Mouse (Mus musculus) CH12.LX (cell line): ENCODE data around the gene Fkbp9. TPM values are rescaled to one million over a fixed set of nuclear protein-coding genes. Genes with fewer than 3 reads are reported as not detected.

Experiments
- DNase-seq: peaks from one replicate; pipeline ENCODE4 v3.0.0-alpha.2; 2013; ENCODE audit errors: extremely low read depth
- H3K27ac ChIP-seq: 2 replicates; pipeline ENCODE4 v1.5.1; 2012; ENCODE audit warnings: low read depth, mild to moderate bottlenecking, control low read depth, moderate library complexity; ENCODE audit not compliant: insufficient read depth
- H3K27me3 ChIP-seq: replicated peaks from 2 replicates; pipeline ENCODE3; 2012; ENCODE audit warnings: inconsistent platforms
- H3K36me3 ChIP-seq, 2 experiments: replicated peaks in 1 of 2; 2 replicates each; pipeline versions ENCODE3 to v1.6.1; 2012; ENCODE audit warnings: inconsistent platforms in 1 of 2, low read length in 1 of 2, mild to moderate bottlenecking in 1 of 2, mixed read lengths in 1 of 2, moderate library complexity in 1 of 2; ENCODE audit not compliant: control insufficient read depth in 1 of 2, insufficient read depth in 1 of 2
- H3K4me1 ChIP-seq, 2 experiments: 2 replicates each; pipeline ENCODE4 v1.6.1; 2012; ENCODE audit warnings: inconsistent platforms in 1 of 2, moderate library complexity in 1 of 2; ENCODE audit not compliant: insufficient read depth in 2 of 2, control insufficient read depth in 1 of 2
- H3K4me2 ChIP-seq: 2 replicates; pipeline ENCODE4 v1.6.1; 2012; ENCODE audit warnings: low read depth, mild to moderate bottlenecking, control low read depth; ENCODE audit not compliant: poor library complexity, insufficient read depth, severe bottlenecking
- H3K4me3 ChIP-seq, 3 experiments: fragments of 150-350 bp in 1 of 3; sonication (generic) in 1 of 3; replicated peaks in 1 of 3; 2 replicates each; pipeline versions ENCODE3 to v1.5.1; 2011 to 2012; ENCODE audit warnings: low read depth in 2 of 3, low read length in 2 of 3, mild to moderate bottlenecking in 2 of 3, moderate library complexity in 2 of 3, control low read depth in 1 of 3, improper control_type of control experiment in 1 of 3, inconsistent platforms in 1 of 3, mixed read lengths in 1 of 3; ENCODE audit not compliant: poor library complexity in 1 of 3
- H3K79me2 ChIP-seq: replicated peaks from 2 replicates; pipeline ENCODE4 v1.6.1; 2012; ENCODE audit warnings: mild to moderate bottlenecking, moderate library complexity; ENCODE audit not compliant: control insufficient read depth, poor library complexity, insufficient read depth, severe bottlenecking; ENCODE audit errors: extremely low read depth
- H3K9ac ChIP-seq: 2 replicates; pipeline ENCODE4 v1.6.1; 2012; ENCODE audit warnings: low read depth, mild to moderate bottlenecking, control low read depth, moderate library complexity; ENCODE audit not compliant: insufficient read depth
- H3K9me3 ChIP-seq: replicated peaks from 2 replicates; pipeline ENCODE3; 2012; ENCODE audit warnings: low read length, inconsistent platforms, mixed read lengths
- BHLHE40 ChIP-seq: IDR thresholded peaks from 2 replicates; pipeline ENCODE4 v1.6.1; 2011; ENCODE audit warnings: mild to moderate bottlenecking, low read depth, low read length, improper control_type of control experiment
- CHD2 ChIP-seq: IDR thresholded peaks from 2 replicates; pipeline ENCODE4 v1.6.1; 2011; ENCODE audit warnings: low read length, improper control_type of control experiment
- CTCF ChIP-seq, 2 experiments: IDR thresholded peaks in 1 of 2; conservative IDR thresholded peaks in 1 of 2; 2 replicates each; pipeline ENCODE4 v1.5.1; 2011 to 2012; ENCODE audit warnings: low read depth in 2 of 2, low read length in 2 of 2, improper control_type of control experiment in 1 of 2, inconsistent platforms in 1 of 2, mild to moderate bottlenecking in 1 of 2, moderate library complexity in 1 of 2
- ELF1 ChIP-seq: IDR thresholded peaks from 2 replicates; pipeline ENCODE4 v1.6.1; 2014; ENCODE audit warnings: low read depth, mild to moderate bottlenecking, inconsistent platforms, low read length, improper control_type of control experiment
- EP300 ChIP-seq: IDR thresholded peaks from 2 replicates; pipeline ENCODE4 v1.6.1; 2011; ENCODE audit warnings: low read length, improper control_type of control experiment
- ETS1 ChIP-seq: conservative IDR thresholded peaks from 2 replicates; pipeline ENCODE4 v1.6.1; 2012; ENCODE audit warnings: low read depth, mild to moderate bottlenecking, inconsistent platforms, low read length, improper control_type of control experiment, moderate library complexity
- GABPA ChIP-seq: IDR thresholded peaks from 2 replicates; pipeline ENCODE4 v1.6.1; 2012; ENCODE audit warnings: low read depth, low read length, improper control_type of control experiment, inconsistent platforms; ENCODE audit not compliant: insufficient replicate concordance
- JUND ChIP-seq: conservative IDR thresholded peaks from 2 replicates; pipeline ENCODE4 v1.6.1; 2011; ENCODE audit warnings: low read depth, low read length, improper control_type of control experiment
- KAT2A ChIP-seq: IDR thresholded peaks from 2 replicates; pipeline ENCODE4 v1.6.1; 2012; ENCODE audit warnings: low read length, improper control_type of control experiment, inconsistent platforms; ENCODE audit not compliant: insufficient replicate concordance
- MAFK ChIP-seq: IDR thresholded peaks from 2 replicates; pipeline ENCODE4 v1.6.1; 2011; ENCODE audit warnings: low read length, improper control_type of control experiment; ENCODE audit not compliant: insufficient replicate concordance
- MAX ChIP-seq: IDR thresholded peaks from 2 replicates; pipeline ENCODE4 v1.6.1; 2011; ENCODE audit warnings: low read length, improper control_type of control experiment
- NRF1 ChIP-seq: IDR thresholded peaks from 2 replicates; pipeline ENCODE4 v1.6.1; 2014; ENCODE audit warnings: low read depth, mild to moderate bottlenecking, inconsistent platforms, low read length, improper control_type of control experiment, moderate library complexity
- PAX5 ChIP-seq: IDR thresholded peaks from 2 replicates; pipeline ENCODE4 v1.6.1; 2012; ENCODE audit warnings: low read length, inconsistent platforms, mixed read lengths
- POLR2A ChIP-seq: IDR thresholded peaks from 2 replicates; pipeline ENCODE4 v1.6.1; 2011; ENCODE audit warnings: low read depth, mild to moderate bottlenecking, improper control_type of control experiment, low read length
- RAD21 ChIP-seq: IDR thresholded peaks from 2 replicates; pipeline ENCODE4 v1.6.1; 2011; ENCODE audit warnings: low read depth, mild to moderate bottlenecking, low read length, improper control_type of control experiment, moderate library complexity
- SIN3A ChIP-seq: IDR thresholded peaks from 2 replicates; pipeline ENCODE4 v1.6.1; 2012; ENCODE audit warnings: low read length, improper control_type of control experiment, inconsistent platforms
- SMC3 ChIP-seq: IDR thresholded peaks from 2 replicates; pipeline ENCODE4 v1.6.1; 2011; ENCODE audit warnings: low read depth, low read length, improper control_type of control experiment
- TBP ChIP-seq: conservative IDR thresholded peaks from 2 replicates; pipeline ENCODE4 v1.6.1; 2011; ENCODE audit warnings: low read depth, low read length, improper control_type of control experiment
- ZNF384 ChIP-seq: IDR thresholded peaks from 2 replicates; pipeline ENCODE4 v1.6.1; 2012; ENCODE audit warnings: low read depth, low read length, improper control_type of control experiment, inconsistent platforms
- dilution Hi-C: fragments of 300-500 bp; cut with MboI; formaldehyde crosslinking; loops from 2 replicates; pipeline ENCODE4 v1.14.3; 2020; ENCODE audit warnings: low sequenced_read_pairs; ENCODE audit not compliant: extremely low pct_unique_long_range_greater_than_20kb, extremely low pct_ligation_motif_present
- in situ Hi-C: fragments of 300-500 bp; cut with MboI; formaldehyde crosslinking; loops from 3 replicates; pipeline ENCODE4 v1.14.3; 2019; ENCODE audit warnings: low sequenced_read_pairs, low pct_ligation_motif_present, low pct_unique_long_range_greater_than_20kb, mixed read lengths
- polyA plus RNA-seq: library from polyadenylated mRNA; unstranded; fragments of >175 nt; gene quantifications from 2 replicates; pipeline ENCODE4 v1.2.1, GENCODE M21; 2012; ENCODE audit warnings: low read depth; ENCODE audit not compliant: insufficient read length
- total RNA-seq, 2 experiments: library from RNA; depleted of rRNA; stranded (reverse); fragments of 300-350 nt in 1 of 2; fragments of >200 nt in 1 of 2; gene quantifications; 2 replicates each; pipeline ENCODE4 v1.2.3; 2012 to 2014

Fkbp9 gene
- total and polyA plus RNA-seq, 3 experiments, result 0.07 to 1.7 TPM; not detected in 1

DNA sequence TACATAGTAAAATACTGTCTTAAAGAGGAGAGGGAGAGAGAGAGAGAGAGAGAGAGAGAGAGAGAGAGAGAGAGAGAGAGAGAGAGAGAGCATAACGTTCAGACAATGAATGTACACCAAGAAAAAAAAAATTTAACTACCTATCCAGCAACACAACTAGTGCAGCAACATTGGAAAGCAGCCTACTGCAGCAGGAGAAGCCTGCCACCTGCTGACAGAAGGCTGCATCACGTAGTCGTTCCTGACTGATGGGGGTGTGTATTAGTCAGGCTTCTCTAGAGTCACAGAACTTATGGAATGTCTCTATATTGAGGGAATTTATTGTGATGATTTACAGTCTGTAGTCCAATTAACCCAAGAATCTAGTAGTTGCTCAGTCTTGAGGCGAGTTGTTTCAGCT, 77.1 kb downstream of the Fkbp9 start:
- H3K9ac ChIP-seq, result no peak overlapping the region
- DNase-seq, result peak; percentile 40
- H3K27ac ChIP-seq, result no peak overlapping the region
- TF ChIP-seq GABPA (no peak), ETS1 (no peak), MAFK (no peak), PAX5 (no peak), KAT2A (no peak), ZNF384 (peak; percentile 58; the same call in 1 of the 2 replicates), EP300 (no peak), NRF1 (no peak), CHD2 (no peak), SMC3 (peak; percentile 84), CTCF (conservative IDR thresholded peaks at IDR 0.05 in 1 of 2, IDR thresholded peaks at IDR 0.05 in 1 of 2; ENCODE audit: low read depth in 2 of 2, low read length in 2 of 2) (peak; percentile 33 to 81; a peak in 2 of 4 replicates), BHLHE40 (no peak), MAX (no peak), RAD21 (peak; percentile 75), POLR2A (no peak), ELF1 (no peak), JUND (no peak), TBP (no peak), SIN3A (no peak)
- H3K4me2 ChIP-seq, result no peak overlapping the region
- H3K4me3 ChIP-seq, result no peak overlapping the region
- 0 out of 2 replicates have a peak, but pooled peaks cover 2% of the 10 kb centered on the region for H3K79me2 ChIP-seq
- in situ Hi-C loops (loop anchor here (10.0 kb wide), 1 partner anchor 104 kb away; no protein-coding TSS in a partner anchor), dilution Hi-C loops (no loop called here)
- H3K9me3 ChIP-seq, result no peaks in the 10 kb centered on the region
- peaks cover 0 to 3% of the 10 kb centered on the region in 2 experiments for H3K36me3 ChIP-seq
- no peaks in the 10 kb centered on the region for H3K27me3 ChIP-seq
- no peaks in the 10 kb centered on the region for H3K4me1 ChIP-seq

GRCm38 (mm10) chr6:56910910-56911309, 79.1 kb downstream of the Fkbp9 start:
- Histone ChIP-seq H3K4me2 (no peak overlapping the region), H3K27ac (no peak overlapping the region), H3K27me3 (no peaks in the 10 kb centered on the region), H3K9me3 (peaks cover 6% of the 10 kb centered on the region), H3K9ac (no peak overlapping the region), H3K4me3 (no peak overlapping the region), H3K36me3 (peaks cover 0 to 8% of the 10 kb centered on the region in 2 experiments), H3K79me2 (no peaks in the 10 kb centered on the region), H3K4me1 (no peaks in the 10 kb centered on the region)
- no peak for DNase-seq
- TF ChIP-seq RAD21, result no peak
- in situ Hi-C loops, result no loop called here
- dilution Hi-C loops, result no loop called here
